Mouse (Mus musculus) c-Kit-positive CD71-negative TER-119-negative erythroid progenitor cells, embryonic 14.5 days (primary cell): ENCODE measurements at regions not wholly inside any gene's neighbourhood (a gene's known extent, or its start where the extent isn't known, plus 50 kb on each side); places are given as distances from the start of the nearest gene placed in this dataset.

Experiments
- DNase-seq: peaks from one replicate; pipeline ENCODE4 v3.0.0-alpha.2; 2013; ENCODE audit warnings: low read depth

DNA sequence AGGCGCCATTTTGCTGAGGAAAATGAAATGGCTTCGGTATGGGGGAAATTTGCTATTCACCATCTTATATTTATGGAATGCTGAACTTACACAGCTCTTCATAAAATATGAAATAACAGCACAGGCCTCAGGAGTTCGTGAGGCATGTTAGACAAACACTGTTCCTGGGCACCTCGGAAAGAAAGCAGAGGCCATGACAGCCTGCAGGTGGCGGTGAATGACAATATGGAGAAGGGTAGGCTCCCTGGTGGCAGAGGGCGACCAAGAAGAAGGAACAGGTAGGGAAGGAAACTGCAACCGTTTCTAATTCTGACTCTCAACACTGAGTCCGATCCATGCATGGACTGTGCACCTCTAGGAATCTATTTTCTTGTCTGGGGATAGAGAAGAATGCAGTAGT, 553.6 kb upstream of the Tmpo start:
- no peak for DNase-seq

DNA sequence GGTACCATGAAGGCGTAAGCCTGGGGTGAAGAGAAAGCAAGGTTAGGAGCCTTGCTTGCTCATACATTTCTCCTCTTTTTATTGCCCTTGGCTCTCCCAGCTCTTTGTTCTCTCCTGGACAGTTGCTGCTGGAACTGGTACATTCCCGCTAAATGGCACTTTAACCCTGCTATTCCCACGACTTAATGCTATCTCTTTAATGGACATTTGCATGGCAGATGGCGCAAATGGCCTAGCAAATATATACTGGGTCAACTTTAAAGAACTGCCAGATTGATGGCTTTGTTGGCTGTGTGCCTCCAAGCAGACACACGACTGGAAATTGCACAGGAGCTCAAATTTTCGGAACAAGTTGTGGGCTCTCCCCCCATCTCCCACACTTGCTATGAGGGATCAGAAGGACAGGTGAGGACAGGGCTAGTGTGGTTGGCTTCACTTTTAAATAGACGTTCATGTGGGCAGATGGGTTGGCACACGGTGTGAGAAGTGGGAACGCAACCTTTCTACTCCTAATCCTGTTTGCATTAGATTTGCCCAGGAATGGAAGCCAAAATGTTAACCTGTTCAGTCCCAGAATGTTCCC, 551.0 kb upstream of the Tmpo start:
- DNase-seq: no peak

DNA sequence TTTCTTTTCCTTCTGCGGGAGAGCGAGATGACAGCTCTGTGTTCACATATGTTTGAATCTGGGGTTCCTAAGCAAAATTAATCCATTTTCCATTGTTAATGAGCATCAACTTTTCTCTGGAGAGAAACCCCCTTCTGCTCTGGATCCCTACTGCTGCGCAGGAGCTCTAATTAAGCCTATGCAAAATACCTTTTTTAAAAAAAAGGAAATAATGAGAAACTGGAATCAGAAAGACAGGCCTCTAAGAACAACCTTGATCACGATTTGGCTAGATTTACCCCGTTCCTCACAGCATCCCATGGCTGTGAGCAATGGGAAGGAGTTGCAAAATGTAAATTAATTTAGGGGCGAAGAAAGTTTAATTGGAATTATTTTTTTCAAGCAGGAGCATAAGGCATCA, 548.9 kb upstream of the Tmpo start:
- DNase-seq: no peak

DNA sequence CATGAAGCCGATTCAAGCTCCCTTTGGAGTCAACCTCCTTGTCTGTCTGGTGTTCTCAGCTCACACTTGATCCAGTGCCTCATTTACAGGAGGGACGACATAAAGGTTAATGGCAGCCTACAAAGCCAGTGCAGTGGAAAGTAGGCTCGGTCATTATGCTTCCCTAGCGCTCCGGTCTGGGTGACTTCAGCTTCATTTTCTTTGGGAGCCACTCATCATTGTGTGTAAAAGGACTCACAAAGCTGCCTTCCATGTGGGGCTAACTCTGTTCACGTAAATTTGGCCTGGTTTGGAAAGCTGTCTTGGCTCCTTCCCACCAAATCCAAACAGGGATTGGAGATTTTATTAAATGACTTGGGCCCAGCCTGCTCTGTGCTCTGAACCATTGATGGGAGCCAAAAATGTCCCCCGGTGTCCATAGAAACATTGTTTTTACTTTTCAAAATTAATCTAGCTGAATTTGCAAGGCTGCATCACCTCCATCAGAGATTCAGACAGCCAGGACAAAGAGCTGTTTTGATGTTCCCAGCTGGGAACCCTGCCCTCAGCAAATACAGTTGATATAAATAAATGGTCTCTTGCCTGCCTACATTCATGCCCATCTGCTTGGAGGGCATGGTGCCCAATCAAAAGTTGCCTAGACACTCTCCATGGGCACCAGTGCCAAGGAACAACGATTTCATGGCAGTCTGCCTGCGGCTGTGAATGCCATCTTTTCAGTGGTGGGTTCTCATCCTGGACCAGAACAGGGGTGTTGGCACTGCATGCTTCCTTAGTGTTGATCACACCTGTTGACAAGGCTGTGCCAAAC, 538.7 kb upstream of the Tmpo start:
- DNase-seq: no peak

DNA sequence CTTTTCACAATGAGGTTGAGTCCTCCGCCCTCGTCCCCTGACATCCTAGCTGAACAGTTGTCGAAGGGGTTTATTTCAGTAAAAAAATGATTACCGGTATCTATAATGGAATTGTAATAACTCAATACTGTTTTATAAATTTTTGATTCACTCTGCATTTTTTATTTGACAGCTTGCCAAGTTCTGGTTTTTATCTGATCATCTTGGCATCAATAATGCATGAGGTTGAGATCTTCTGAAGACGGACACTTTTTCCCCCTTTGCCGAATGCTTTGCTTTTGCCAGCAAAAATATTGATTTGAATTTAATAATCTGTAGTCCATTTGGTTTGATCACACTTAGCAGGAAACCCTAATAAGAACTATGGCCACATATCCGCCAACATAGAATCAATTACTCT, 535.5 kb upstream of the Tmpo start:
- no peak for DNase-seq

DNA sequence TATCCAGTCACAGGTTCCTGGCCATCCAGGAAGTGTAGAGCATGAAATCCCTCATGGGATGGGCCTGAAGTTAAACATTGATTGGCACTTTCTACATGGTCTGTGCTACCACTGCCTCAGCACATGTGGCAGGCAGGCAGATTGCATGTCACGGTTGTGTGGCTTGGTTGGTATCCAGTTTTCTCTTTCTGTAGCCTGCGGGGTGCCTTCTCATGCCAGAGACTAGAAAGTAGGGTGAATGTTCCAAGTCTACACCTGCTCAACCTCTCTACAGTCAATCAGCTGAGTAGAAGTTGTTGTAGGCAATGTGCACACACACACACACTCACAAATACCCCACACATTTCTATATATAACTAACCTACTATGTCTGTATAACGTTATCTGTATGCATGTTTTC, 533.5 kb upstream of the Tmpo start:
- DNase-seq: no peak

DNA sequence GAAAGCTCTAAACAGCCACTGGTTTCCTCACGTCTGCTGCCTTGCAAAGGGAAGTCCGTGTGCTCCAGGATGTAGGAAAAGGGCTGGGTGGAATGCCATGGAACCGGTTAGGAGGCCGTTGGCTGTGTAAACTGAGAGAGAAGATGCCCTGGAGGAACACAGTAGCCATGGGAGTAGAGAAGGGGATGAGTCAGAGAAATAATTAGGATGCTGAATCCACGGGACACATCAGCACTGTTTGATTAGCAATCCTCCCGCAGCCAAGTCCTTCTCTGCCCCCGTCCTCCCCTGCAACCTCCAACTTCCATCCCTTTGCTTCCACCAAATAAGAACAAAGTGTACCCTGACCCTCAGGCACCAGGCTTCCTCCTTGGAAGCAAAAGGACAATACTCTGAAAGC, 532.4 kb upstream of the Tmpo start:
- no peak for DNase-seq

DNA sequence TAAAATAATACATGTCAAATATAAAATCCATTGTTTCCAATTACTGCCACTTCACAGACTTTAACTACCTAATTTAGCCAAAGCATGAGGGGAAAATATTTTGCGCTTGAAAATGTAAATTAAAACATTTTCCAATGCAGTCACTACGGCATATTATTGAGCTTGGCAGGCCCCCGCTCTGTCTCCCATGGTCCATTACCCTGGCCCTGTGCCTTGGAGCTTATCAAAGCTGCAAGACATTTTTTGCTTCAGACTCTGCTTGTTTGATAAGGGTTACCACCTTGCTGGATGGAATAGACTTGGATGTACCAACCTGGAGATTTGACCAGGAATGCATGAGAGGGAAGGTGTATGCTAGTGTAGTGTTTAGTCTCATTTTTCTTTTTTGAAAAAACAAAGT, 525.7 kb upstream of the Tmpo start:
- no peak for DNase-seq

DNA sequence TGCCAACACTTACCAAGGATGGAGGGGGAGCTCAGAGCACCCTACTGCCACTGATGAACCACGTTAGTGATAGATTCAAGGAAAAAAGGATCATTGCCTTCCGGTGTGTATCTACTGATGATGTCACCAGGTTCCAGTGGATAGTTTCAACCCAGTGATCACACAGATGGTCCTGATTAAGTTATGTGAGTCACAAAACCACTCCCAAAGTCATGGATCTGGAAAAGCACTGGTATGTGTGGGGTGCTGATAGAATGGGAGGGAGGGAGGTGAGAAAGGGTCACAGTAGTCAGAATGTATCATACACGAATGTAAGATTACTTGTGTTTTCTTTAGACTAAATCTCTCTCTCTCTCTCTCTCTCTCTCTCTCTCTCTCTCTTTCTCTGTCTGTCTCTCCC, 523.6 kb upstream of the Tmpo start:
- no peak for DNase-seq

DNA sequence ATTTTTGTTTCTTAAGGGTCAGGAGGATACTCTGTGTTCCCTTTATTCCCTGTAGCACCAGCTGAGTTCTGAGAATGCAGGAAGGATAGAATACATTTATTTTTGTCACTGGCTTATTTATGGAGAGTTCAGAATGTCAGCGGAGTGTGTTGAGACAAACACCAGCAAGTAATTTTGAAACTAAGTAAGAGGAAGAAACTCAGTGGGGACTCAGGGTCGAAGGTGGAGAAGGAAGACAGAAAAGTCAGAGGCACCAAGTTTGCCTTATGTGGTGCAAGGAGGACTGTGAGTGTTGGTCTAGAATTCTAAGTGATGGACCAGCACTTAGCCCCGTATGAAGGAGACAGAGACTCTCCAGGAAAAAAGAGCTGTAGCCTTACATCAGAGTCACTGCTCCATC, 520.7 kb upstream of the Tmpo start:
- DNase-seq: no peak

DNA sequence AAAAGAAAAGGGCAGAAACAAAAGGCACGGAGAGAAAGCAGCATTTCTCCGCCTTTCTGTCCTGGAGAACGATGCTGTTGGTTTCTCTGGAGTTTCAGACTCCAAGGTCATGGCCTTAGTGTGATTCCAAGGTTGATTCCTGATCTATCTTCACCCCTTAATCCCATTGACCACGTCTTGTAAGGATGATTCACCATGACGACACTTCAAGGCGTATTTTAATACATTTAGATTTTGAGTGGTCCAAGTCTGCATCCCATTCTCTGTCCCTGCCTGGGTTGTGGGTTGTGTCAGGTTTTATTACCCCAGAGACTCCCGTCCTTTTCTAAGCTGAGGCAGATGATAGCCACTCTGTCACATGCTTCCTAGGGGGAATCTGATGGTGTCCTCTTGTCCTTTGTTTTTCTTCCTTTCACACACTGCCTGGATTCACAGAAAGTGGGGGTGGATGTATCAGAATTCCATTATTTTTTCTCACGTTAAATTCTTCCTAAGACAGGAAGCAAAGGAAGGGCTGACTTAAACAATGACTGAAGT, 505.0 kb upstream of the Tmpo start:
- no peak for DNase-seq

DNA sequence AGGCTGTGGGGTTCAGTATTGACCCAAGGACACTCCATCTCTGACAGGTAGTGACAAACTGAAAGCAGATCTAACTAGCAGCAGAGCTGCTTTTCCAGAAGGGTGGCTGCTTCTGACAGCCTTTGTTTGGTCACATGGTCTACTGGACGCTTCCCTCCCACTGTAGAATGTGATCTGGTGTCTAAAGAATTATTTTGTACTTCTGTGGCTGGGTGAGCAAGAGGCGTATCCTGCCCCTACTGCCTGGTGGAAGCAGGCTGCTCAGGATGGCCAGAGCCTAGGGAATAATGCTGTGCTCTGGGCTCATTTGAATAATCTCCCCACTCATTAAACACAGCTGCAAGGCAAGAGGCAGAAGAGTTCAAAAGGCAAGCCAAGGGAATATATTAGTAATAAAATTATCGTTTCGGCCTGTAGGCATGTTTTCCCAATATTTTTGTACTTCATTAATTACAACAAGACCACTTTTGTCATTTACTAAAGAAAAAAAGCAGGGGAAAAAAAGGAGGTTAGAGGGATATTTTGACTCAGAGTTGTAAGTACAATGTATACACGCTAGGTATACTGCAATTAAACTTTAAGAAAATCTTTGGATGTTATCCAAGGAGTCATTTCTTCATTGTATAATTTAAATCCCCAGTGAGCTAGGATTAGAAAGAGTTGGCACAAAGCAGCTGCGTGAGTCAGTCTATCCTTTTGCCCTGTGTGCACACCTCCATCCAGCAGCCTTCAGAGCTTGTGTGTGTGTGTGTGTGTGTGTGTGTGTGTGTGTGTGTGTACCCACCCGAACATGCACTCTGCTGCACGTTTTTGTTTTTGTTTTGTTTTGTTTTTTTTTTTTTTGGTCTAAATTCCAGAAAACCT, 504.3 kb upstream of the Tmpo start:
- no peak for DNase-seq

DNA sequence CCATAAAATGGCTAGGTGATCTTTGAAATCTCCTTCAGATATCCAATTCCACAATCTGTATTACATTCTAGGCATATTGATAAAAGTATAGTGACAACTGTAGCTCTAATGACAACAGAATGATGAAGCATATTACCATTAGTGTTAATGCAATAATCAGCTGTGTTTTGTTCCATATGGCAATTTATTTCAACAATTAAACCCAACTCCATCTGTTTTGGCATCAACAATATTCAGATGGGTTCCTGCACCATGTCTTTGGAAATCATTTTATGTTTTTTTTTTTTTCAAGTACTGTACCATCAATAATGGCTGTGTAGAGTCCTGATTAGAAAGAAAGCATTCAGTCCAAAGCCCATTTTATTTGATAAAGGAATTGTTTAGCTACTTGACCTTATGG, 498.5 kb upstream of the Tmpo start:
- DNase-seq: no peak

DNA sequence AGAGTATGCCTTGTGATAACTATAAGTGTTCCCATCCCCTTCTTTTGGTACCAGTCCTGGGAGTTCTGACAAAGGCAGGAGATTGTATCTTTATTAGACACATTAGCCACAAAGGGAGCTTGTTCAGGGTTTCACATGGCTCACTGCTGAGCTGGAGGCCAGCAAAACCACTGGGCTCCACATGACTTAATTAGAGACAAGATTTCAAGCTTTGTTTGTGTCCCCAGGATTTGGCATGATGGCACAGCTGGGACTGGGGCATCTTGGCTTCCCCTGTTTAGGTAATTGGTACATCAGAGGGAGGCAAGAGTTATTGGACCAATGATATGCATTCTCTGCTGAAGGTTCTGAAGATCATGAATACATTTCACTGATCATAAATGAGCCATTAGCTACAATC, 456.8 kb upstream of the Tmpo start:
- no peak for DNase-seq

DNA sequence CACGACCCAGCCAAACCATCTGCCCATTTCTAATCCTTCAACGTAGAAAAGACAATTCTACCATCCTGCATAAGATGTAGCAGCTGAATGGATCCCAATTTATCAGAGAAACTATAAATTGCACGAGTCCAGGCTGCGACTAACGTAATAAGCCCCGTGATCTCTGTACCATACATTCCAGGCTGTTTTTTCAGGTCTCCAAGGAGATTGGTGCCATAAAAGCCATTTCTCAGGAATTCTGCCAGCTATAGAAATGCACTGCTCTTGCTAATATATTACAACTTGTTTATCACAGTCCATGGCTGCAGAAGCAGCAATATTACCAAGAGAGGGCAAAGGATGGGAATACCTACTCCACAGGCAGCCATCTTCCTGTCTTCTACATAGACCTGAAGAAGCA, 447.6 kb upstream of the Tmpo start:
- DNase-seq: no peak

DNA sequence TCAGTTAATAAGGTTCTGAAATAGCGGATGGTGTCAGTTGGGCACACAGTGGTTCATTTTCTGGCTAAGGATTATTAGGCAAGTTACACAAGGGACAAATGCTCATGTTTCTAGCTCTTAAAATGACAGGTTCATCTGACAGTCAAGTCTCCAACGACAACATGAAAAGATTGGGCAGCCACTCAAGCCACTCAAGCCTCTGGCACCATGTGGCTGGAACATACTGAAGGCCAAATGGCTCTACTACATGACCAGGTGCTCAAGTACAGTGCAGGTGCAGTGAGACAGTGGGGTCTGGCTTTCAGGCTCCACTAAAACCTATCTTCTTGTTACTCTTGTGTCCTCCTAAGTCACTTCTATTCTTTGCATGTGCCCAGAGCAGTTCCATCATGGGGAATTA, 441.2 kb upstream of the Tmpo start:
- no peak for DNase-seq

DNA sequence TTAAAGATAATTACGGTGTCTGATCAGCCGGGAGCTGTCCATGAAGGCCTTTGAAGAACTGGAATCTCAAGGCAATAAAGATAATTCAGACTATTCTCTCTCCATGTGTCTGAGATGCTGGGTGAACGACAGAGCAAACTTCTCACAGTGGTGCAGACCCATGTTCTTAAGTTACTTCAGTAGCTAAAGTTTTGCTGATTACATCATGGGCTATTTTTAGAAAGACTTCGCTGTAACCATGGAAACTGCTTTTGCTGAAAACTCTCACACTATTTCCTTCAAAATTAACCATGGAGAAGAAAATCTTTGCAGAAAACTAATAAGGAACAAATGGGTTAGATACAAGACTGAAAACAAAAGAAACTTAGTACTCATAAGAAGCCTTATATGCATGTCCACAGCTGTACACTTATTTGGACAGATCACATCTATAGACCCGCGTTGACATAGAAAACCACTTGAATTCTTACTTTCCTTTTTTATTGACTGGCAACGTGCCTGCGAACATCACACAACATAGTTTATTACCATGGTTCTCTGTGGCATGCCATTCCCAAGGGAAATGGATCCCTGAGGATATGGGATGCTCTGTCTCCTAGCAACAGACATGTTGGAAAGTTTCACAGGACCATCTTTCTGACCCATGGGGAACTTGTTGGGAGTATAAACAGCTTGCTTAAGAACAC, 432.8 kb upstream of the Tmpo start:
- no peak for DNase-seq

DNA sequence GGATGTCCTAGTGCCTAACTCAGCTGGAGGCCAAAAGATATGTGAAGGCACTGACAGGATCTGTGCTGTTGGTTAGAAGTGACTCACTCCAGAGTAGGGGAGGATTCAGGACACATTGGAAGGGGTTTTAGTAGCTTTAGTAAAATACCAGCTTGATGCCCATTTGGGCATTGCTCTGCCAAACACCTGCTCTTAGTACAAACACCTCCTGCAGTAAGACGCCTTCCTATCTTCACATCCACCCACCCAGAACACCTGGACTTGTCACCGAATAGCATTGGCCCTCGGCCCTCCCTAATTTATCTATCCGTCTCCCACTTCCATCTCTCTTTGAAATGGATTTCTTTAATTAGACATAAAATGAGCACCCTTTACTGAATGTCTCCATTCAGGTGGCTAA, 430.9 kb upstream of the Tmpo start:
- DNase-seq: no peak

DNA sequence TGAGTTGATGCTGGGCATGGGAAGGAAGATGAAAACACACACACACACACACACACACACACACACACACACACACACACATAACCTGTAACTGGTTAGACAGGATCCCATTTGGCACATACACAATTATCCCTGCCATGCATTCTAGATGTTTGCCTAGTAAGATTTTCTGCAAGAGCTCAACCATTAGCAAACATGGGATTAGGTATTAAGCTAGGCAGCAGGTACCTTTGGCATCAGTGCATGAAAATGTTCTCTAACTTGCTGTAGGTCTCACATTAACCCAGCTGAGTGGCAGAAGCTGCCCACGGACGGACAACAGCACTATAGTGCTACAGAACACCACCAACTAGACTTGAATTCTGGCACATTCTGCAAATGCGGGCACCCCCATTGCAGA, 413.8 kb upstream of the Tmpo start:
- no peak for DNase-seq

DNA sequence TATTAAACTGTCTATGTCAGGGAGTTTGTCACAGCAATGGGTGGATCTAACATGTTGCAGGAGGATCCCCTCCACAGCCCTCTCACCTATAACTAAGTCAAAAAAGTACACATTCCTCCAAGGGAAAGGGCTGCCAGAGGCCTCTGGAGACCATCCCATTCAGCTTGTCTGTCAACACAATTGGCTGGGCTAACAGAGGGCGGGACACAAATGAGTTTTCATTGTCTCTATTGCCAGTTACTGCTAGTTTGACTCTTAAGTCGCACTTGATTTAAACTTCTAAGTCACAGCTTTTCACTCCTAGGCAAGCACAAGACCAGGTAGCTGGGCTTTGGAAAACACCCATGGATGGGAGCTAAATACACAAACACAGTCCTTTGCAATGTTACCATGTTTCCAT, 412.3 kb upstream of the Tmpo start:
- DNase-seq: no peak

DNA sequence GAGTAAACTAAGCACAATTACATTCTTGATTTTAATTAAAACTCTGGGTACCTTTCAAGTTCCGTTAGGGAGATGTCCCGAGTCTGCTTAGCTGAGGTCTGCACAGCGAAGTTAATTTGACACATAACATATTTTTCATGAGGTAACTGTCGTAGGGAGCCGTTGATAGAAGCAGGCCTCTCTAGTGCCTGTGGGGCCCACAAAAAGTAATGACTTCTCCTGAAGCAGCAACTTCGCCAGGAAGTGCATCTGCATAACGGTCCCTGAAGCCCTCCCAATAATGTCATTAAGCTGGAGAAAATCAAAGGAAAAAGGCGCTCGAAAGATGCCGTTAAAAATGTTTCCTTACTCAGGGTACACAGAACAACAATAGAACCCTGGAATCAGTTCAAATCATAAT, 410.7 kb upstream of the Tmpo start:
- DNase-seq: no peak

DNA sequence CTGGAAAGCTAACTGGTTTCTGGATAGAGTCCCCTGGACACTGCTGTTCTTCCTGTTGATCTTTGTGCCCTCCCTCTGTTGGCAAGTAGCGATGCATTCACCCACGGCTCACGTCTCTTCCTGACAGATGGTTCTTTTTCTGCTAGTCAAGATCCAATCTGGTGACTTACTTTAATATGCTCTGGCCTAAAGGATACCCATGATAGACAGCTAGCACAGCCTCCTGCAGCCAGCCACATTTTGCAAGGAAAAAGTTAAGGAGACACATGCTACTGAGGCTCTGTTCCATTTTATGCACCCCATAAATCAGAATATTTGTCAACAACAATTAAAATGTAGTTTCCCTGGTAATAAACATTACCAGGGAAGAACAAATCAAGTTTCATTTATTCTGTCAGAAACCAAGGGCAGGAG, 410.3 kb upstream of the Tmpo start:
- no peak for DNase-seq
